Mouse (Mus musculus): ENCODE results near the gene Sh3bgr.

The Sh3bgr gene

GRCm38 (mm10) chr16:96213027-96213426 is 12.8 kb downstream of the Sh3bgr start:
- no peak for DNase-seq

- peak; percentile 51 for DNase-seq
Observed at GRCm38 (mm10) chr16:96221491-96221890, 21.2 kb downstream of the Sh3bgr start.

DNA sequence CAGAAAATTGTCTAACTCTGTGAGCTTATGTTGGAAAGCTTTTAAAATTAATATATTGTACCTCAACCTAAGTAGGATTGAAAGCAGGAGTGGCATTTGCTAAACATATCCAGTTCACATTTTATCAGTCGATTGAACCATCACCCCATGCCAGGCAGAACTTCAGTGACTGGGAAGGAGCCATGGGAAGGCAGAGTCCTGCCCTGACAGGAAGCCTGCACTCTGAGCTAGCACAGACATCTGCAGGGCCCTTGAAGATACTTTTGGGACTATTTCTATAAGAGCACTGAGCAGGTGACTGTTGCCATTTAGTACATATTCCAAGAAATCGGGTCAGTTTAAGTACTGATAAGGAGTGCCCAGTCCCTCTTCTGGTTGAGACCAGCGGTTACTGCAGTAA is 21.7 kb downstream of the Sh3bgr start:
- no peak for DNase-seq

- no peak for DNase-seq
Observed at GRCm38 (mm10) chr16:96222452-96222851, 22.2 kb downstream of the Sh3bgr start.

DNA sequence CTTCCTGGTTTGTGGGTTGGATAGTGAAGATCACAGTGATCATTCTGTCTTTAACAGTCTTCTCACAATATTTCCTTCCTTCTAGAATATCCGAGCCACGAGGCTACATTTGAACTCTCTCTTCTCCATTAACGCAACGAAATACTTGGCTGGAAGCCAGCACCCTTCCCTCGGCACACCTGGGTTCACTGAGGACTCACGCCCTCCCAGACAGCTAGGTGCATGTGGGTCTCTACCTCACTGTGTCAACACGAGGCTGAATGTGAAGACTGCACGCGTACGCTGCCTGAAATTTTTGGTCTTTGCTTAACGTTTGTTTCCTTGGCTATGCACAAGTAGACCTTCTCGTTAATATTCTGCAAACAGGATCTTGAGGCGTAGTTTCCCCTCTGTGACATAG is 28.2 kb downstream of the Sh3bgr start:
- DNase-seq = no peak

DNA sequence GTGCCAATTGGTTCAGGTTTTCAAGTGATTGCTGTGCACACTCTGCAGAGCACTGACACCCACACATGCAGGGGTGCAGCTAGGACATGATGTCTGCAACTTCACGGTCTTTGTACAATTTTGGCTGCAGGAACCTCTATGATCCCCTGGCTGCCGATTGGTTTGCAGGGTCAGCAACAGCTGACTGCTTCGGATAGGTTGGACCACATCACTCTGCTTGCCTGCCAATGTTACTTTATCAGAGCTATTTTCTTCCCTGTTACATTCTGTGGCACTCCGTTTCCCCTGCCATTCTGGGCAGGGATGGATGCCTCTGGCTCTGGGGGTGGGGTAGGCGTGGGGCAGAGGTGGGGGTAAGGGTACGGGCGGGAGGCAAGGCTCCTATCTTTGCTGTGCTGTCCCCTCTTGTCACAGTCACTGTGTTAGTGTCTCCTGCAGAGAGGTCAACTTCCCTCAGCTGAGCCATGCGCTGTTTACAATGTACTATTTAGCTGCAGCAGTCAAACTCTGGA is 28.9 kb downstream of the Sh3bgr start:
- DNase-seq = no peak

DNA sequence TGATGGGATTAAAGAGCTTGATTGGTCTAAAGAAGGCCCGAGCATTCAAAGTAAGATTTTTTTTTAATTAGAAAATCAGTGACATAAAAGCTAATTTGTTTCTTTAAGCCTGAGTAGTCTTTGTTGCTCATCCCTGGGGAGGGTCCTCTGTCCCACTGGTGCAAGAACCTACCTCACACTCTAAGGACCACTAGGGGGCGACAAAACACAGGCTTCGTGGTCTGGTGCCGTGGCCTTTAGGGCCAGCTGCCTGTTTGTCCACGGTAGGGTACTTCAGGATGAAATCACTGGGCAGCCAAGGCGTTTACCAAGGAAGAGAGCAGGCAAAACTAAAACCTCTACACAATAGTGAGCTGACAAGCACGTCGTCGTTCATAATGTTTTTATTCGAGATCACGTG is 30.2 kb downstream of the Sh3bgr start:
- DNase-seq = peak; percentile 73

- no peak for DNase-seq
Observed at GRCm38 (mm10) chr16:96231251-96231650, 31.0 kb downstream of the Sh3bgr start.

GRCm38 (mm10) chr16:96231974-96232373 is 31.7 kb downstream of the Sh3bgr start:
- DNase-seq = no peak

GRCm38 (mm10) chr16:96233996-96234395 is 33.7 kb downstream of the Sh3bgr start:
- DNase-seq = no peak

GRCm38 (mm10) chr16:96235366-96235970 is 35.2 kb downstream of the Sh3bgr start, which contains the start of gene B3galt5:
TSS of gene B3galt5 (plus strand) at chr16:96235801.
- DNase-seq = no peak

DNA sequence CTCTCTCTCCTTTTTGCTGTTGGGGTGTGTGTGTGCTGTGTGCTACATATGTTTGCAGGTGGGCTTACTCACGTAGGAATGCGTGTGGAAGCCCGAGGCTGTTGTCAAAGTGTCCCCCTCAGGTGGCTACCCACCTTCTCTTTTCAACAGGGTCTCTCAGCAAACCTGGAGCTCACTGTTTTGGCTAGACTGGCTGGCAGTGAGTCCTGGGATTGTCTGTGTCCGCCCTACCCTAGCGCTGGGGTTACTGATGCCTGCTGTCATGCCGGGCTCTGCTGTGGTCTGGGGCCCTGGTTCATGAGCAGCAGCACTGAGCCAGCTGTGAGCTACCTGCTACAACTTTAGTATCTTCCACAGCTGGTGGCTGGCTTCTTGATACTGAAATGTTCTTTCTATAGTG is 44.2 kb downstream of the Sh3bgr start:
- no peak for DNase-seq

GRCm38 (mm10) chr16:96249635-96250034 is 49.4 kb downstream of the Sh3bgr start:
- peak; percentile 97 for DNase-seq

- DNase-seq = peak; percentile 68
Observed at GRCm38 (mm10) chr16:96252146-96252545, 51.9 kb downstream of the Sh3bgr start.

DNA sequence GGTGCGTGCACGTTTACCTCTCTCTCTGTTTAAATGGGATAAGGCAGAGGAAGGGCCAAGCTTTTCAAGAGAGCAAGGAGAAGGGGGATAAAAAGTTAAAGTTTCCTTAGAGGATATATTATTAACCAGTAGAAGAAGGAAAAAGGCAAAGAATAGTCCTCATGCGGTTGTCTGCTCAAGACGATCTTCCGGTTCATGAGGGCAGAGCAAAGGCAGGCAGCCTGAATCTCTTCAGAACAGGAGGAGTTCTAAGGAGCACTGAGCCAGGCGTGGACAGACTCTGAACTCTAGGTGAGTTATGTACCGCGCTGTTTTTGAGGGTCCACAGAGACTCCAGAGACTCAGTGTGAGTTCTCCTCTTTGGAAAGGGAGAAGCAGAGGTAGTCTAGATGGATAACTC is 58.2 kb downstream of the Sh3bgr start:
- DNase-seq = no peak

GRCm38 (mm10) chr16:96271736-96272135 is 71.5 kb downstream of the Sh3bgr start:
- no peak for DNase-seq

GRCm38 (mm10) chr16:96272929-96273619 is 72.8 kb downstream of the Sh3bgr start:
- no peak for DNase-seq

DNA sequence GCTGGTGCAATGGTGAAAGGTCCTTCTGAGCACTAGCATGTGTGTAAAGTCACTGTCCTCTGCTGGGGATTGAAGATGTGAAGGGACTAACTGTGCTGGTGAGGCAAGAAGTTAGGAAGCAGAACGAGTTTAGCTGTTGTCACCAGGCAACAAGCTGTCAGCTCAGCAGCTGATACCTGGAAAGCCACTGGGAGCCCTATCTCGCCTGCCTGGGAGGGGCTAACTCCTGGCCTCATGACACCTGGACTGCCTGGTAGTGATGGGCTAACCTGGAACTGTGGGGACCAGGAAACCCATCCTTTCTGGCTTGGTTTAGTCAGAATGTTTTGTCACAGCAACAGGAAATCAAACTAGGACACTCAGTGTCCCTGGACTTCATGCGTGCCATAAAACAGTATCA is 76.3 kb downstream of the Sh3bgr start:
- no peak for DNase-seq
